Mouse (Mus musculus) kidney, adult 9 months (tissue): ENCODE measurements around the gene Sowaha.
"Not testable (repeated sequence)": the region's sequence is repeated elsewhere in the genome, so short reads cannot be mapped to it uniquely, and the experiment has no call there.

Experiments used
- DNase-seq: peaks from one replicate; pipeline ENCODE4 v3.0.0; 2022

Gene Sowaha

DNA sequence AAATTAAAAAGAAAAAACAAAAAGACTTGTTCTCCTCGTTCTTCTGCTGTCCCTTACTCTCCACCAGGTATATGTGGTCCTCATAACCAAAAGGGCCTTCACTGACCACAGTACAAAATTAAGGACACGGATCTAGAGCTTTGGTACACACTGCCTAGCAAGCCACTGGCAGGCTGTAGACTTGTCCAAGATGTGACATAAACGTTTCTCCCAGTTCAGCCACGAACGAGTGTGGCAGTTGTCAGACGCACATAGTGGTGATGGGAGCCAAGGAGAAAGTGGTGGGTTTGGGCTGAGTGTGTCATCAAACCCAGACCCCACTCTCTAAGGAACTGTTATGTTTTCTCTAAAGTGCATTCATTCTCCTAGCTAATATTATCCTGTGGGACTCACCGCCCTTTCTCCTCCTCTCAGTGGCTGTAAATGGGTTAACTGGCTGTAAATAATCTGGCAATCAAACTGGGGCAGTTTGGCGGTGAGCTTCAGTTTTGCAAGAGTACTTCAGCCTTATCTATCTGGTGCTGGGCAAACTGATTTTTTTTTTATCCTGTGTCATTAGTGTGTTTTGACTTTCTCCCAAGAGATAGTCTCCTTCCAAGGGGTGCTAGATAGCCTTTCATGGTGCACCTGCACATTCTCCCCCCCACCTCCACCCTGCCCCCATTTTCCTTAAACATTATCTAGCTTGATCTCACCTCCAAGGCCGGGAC is 48.6 kb downstream of the Sowaha start:
- no peak for DNase-seq

DNA sequence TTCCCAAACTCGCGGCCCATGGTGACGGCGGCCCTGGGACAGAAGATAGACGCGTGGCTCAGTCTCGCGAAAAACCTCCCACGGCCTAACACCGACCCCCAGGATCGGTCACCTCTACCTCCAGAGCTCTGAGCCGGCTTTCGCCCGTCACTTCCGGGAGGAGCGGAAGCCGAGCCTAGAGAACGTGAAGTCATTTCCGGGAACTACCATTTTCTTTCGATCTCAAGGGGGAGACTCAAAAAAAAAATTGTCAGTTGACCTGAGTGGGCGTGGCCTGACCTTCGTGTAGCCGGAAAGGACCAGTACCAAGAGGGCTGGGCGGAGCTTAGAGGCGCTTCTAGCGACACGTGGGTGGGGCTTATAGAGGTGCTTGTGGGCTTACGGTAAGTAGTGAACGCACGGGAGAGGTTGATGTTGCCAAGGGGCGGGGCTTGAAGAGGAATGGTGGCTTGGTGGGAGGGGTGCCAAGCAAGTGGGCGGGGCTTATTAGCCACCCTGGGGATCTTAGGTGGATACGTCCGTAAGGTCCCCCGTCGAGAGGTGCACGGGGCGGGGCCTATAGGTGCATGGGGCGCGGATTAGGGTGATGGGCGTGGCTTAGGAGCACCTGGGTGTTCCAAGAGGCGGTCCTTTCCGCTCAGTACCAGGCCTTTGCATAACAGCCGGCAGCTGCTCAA is 49.3 kb downstream of the Sowaha start, which contains the start of the genes Uqcrq and Gdf9:
TSS of gene Uqcrq (minus strand) at position 162 of the 677 bp plus-strand sequence.
TSS of gene Gdf9 (plus strand) at position 354 of the 677 bp plus-strand sequence.
- DNase-seq: peak; percentile 100

DNA sequence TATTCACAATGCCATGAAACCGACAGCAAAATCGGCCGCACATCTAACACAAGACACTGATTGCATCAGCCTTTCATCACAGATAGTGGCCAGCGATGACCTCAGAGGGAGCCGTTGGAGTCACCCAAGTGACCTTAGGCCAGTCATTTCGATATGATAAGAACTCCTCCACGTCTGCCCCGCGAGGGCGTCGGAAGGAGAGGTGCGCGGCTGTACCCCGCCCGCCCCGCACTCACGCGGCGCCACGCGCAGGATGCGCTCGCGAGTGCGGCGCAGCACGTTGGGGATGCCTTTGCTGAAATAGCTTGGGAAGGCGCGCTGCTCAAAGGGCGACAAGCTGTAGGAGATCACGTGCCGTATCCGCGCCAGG is 49.8 kb downstream of the Sowaha start:
- DNase-seq: no peak

DNA sequence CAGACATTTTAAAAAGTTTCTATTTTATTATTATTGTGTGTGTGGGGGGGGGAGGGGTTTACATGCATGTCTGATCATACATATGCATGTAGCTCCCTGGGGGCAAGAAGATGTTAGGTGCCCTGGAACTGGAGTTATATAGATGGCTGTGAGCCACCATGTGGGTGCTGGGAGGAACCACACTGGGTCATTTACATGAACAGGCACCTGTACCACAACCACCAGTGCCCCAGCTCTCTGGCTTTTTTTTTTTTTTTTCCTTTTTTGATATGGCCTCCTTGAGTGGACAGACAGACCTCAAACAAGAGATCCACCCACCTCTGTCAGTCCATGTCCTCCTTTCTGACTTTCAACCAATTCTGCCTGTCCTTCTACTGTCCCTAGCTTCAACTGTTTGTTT is 50.9 kb downstream of the Sowaha start:
- no peak for DNase-seq

DNA sequence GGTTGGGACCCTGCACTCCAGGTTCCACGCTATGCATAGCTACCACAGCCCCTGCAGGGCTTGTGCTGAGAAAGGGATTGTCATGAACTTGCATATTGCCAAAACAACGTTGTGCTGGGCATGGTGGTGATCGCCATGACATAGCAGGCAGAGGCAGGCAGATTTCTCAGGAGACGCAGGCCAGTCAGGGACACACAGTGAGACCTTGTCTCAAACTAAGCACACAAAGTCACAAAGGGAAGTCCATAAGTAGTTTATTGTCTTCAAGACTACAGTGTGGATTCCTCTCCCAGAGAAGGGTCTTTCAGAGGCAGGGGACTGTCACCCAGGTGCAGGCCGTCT is 51.4 kb downstream of the Sowaha start:
- no peak for DNase-seq

DNA sequence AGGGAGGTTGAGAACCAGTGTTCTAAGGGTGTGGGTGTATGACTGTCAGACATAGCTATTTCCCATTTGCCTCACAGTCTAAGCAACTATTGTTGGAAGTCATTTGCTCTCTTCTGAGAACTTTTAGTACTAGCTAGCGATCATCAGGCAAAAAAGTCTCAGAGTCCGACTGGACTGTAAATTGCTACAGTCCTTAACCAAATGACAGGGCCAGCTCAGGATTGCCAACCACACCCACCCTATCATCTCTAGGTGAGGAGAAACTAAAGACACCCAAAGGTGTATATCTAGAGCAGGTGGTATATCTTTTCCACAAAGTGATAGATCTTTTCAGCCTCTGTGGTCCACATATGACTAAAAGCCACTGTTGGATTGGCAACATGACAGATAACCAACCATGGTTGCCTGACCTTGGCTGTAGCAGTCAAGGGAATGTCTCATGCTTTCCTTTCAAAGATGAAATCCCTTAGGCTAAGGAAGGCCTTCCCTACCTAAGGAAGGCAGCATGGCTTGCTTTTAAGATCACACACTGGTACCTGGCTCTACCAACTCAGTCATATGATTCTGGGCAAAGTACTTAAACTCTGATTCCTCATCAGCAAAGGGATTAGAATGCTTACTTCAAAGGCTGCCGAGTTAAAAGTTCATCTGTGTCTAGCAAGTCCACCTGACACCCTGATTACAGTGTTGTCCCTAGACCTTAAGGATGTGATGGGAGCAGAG is 51.9 kb downstream of the Sowaha start:
- peak; percentile 33 for DNase-seq

DNA sequence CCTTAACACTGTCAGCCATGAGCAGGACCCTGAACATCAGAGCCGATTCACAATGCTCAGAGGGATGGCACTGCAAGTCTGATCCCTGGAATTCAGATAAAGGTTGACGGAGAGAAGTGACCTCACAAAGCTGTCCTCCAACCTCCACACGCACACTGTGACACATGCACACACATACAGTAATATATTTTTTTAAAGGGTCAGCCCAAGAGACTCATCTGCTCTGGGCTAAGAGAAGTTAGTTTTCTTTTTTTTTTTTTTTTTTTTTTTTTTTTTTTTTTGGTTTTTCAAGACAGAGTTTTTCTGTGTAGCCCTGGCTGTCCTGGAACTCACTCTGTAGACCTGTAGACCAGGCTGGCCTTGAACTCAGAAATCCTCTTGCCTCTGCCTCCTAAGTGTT is 53.2 kb downstream of the Sowaha start:
- not testable (repeated sequence) for DNase-seq
